Mouse (Mus musculus) heart, postnatal 10 days (tissue): Measurements from ENCODE around the gene Olfr9. TPM values are rescaled to one million over a fixed set of nuclear protein-coding genes. Genes with fewer than 3 reads are reported as not detected.
"Not testable (repeated sequence)": the region's sequence is repeated elsewhere in the genome, so short reads cannot be mapped to it uniquely, and the experiment has no call there.

Experiments
- DNase-seq, 2 experiments: peaks; one replicate each; pipeline ENCODE4 v3.0.0; 2021
- intact Hi-C: fragments of 180-260 bp; cut with DNase I; formaldehyde crosslinking; loops from one replicate; pipeline ENCODE4 v1.15.1; 2025
- total RNA-seq, 2 experiments: library from RNA; stranded (reverse); gene quantifications; 2 replicates each; pipeline ENCODE4 v1.2.3; 2021

The Olfr9 gene
- total RNA-seq, 2 experiments from 2014 or later = not detected

DNA sequence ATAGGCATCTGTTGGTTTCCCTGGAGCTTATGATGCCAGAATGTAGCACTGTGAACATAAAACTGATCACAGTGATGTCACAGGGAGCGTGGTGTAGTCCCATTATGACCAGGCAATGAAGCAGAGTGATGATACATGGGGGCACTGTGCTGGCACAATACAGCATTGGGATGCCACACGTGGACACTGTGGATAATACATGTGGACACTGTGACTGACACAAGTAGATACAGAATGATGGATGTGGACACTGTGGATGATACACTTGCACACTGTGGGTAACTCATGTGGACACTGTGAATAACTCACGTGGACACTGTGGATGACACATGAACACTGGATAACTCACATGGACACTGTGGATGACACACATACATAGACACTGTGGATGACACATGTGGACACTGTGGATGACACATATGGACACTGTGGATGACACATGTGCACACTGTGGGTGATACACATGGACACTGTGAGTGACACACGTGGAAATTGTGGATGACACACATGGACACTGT, 7.4 kb downstream of the Olfr9 start:
- intact Hi-C loops = no loop called here
- DNase-seq = no peak

DNA sequence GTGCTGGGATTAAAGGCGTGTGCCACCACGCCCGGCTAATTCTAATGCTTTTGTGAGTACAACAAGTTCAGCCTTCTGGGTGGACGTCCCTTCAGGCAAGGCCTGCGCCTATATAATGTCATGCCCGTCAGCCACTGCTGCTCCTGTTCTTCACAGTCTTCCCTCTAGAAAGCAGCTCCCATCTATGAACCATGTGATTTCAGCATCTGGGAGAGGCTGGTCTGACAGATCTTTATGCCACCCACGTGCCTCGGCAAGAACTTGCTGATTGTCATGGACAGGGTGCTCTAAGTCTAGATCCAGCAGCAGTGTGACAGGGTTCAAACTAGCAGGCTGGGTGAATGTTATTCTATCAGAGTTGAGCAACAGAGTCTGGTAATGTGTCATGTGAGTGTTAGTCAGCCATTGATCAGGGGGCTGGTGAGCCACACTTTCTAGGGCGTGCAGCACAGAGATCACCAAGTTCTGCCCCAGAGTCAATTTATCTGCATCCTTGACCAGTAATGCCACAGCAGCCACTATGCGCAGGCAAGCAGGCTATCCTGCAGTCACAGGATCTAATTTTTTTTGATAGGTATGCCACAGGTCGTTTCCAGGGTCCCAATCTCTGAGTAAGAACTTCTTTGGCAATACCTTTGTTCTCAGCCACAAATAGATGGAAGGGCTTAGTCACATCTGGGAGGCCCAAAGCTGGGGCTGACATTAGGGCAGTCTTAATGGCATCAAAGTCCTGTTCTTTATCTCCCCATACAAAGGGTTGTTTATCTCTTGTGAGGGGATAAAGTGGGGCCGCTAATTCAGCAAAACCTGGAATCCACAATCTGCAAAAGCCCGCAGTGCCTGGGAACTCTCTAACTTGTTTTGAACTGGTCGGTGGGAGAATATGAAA, 15.0 kb downstream of the Olfr9 start:
- intact Hi-C loops = no loop called here

DNA sequence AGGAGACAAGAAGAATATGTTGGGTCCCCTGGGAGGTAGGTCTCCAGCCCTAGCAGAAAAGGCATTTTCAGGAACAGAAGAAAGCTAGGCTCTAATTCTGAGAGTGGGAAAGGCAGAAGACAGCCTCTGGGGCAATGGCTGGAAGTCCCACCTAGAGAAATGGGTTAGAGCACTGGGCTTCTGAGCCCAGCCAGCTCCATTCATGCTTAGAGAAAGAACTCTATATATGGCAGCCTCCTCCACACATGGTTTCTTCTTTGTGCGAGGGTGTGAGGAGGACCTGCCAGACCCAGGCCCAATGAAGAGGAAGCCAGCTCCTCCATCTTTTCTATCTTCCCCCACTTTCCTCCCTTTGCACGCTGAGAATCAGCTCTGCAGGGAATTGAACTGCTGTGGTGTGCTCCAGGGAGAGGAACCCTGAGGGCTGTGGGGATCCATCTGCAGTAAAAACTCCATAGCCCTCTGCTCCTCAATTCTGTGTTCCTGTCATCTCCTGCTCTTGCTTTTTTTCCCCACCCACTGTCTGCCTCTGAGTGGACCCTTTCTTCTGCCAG, 21.1 kb downstream of the Olfr9 start, which contains the start of gene Olfr763:
Gene Olfr763, plus strand, starts transcription at position 504 of the 554 bp plus-strand sequence.
- intact Hi-C loops = no loop called here
- no peak for DNase-seq

More for the DNA sequence above, 15.0 kb downstream of the Olfr9 start:
- no peak for DNase-seq

DNA sequence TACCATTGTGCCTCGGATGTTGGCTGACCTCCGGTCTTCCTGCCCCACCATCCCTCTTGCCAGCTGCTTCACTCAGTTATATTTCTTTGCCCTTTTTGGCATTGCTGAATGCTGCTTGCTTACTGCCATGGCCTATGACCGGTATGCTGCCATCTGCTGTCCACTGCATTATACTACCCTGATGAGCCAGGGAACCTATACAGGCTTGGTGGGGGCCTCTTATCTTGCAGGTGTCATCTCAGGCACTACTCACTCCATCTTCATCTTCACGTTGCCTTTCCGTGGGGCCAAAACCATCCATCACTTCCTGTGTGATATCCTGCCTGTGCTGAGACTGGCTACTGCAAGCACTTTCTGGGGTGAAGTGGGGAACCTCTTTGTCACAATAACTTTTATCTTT, 22.3 kb downstream of the Olfr9 start:
- DNase-seq, intact Hi-C loops: not testable (repeated sequence)

DNA sequence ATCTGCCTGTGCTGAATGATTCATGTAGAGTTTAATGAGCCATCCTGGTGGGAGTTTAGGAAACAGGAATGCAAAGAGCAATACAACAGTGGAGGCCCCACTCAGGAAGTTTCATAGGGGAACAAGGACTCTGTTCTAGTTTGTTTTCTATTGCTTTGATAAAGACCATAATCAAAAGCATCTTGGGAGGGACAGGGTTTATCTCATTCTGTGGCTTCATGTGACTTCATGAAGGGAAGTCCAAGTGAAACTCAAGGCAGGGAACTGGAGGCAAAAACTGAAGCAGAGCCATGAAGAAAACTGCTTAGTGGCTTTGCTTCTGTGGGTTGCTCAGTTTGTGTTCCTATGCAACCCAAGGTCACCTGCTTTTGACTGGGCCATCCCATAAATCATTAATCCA, 25.2 kb downstream of the Olfr9 start:
- intact Hi-C loops = no loop called here
- DNase-seq = no peak

DNA sequence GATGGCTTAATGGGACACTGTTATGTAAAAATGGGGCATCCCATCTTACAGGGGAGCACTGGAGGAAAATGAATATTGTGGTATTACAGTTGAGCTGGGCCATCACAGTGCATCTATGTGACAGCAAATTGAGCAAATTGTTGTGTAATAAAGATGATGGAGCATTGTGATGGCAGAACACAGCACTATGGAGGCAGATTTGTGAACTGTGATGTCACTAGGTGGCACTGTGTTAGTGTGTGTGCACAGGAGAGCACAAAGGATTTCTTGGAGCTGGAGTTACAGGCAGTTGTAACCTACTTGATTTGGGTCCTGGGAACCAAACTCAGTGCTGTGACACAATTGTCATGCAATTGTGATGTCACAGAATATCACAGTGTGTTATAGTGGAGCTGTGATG, 34.1 kb downstream of the Olfr9 start:
- DNase-seq = no peak
- intact Hi-C loops = no loop called here

DNA sequence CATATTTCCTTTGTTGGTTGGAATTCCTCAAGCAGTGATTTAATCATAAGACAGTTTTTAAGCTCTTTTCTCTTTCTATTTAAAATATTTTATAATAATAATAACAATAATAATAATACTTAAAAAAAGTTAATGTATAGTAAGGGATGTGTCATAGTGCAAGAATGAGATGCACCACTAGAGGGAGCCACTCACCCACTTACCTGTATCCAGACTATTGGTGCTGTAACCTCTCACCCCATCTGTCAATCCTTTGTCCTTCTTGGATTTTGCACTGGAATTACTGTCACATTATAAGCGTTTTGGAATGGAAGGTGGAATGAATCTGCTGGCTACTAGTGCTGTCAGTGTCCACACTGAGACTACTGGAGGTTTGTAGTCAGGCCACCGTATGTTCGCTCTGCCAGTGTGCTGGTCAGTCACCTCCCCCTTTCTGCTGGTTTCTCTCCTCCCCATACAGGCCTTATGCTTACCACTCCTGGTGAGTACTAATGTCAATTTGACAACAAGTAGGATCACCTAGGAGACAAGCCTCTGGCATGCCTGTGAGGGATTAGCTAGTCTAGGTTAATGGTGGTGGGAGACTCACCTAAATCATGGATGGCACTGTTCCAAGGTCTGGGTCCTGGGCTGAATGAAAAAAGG, 36.9 kb downstream of the Olfr9 start:
- DNase-seq = peak in 1 of 2 experiments; percentile 25
- intact Hi-C loops = loop anchor here (5.0 kb wide), 1 partner anchor 1066 kb away; no protein-coding TSS in a partner anchor

DNA sequence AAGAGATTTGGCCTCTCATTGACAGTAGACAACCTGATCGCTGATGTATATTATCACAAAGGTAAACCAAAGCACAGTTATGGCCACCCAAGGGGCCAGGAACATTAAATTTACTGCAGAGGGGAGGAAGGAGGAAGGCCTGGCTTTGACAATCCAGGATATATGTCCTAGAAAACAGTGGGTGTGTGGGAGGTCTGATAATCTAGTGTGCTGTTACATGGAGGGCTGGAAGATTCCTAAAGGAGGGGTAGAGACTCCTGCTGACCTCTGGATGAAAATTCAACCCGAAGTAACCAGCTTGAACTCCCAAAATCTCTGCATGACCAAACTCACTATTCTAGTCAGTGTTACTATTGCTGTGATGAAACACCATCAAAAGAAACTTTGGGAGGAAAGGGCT, 39.1 kb downstream of the Olfr9 start:
- DNase-seq = no peak
- intact Hi-C loops = loop anchor here (5.0 kb wide), 1 partner anchor 1064 kb away; no protein-coding TSS in a partner anchor

DNA sequence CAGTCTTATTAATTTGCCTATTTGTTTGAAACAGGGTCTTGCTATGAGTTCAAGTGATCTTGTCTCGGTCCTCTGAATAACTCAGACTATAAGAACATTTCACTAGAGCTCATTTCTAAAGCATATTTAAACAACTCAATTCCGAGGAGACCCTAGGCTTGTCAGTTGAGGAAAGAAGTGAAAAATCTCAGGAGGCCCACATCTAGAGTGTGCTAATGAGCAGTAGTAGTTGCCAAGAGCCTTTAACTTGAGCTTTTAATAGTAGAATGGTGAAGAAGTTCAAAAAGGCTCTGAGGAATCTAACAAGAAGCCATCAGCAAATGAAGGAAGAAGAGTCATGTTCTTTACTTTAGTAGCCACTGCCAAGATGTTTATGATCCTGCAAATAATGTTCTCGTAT, 50.6 kb downstream of the Olfr9 start, which contains the start of gene Olfr764-ps1:
Gene Olfr764-ps1, minus strand, starts transcription at position 101 of the 400 bp plus-strand sequence.
- intact Hi-C loops = no loop called here
- DNase-seq = no peak

Other genes with a start within 250 kb of the Olfr9 start
- 10 to 100 TPM; 10.3 to 11.9 TPM for gene Dgka, start 244.6 kb upstream of the Olfr9 start, total RNA-seq
- 10 to 100 TPM; 14.5 to 18.4 TPM for gene Pym1, start 241.5 kb upstream of the Olfr9 start, total RNA-seq
- gene Mmp19, start 198.5 kb upstream of the Olfr9 start, total RNA-seq = 1 to 10 TPM; 3.4 to 5.4 TPM
- 10 to 100 TPM; 49.1 to 52.0 TPM for gene Dnajc14, start 185.4 kb upstream of the Olfr9 start, total RNA-seq
- 10 to 100 TPM; 12.7 to 13.3 TPM for gene Tmem198b, start 185.1 kb upstream of the Olfr9 start, total RNA-seq
- 10 to 100 TPM; 47.2 to 52.6 TPM for gene Sarnp, start 172.1 kb upstream of the Olfr9 start, total RNA-seq
- gene Ormdl2, start 167.8 kb upstream of the Olfr9 start, total RNA-seq = 1 to 10 TPM; 6.5 to 9.8 TPM
- gene Gdf11, start 97.7 kb upstream of the Olfr9 start, total RNA-seq = 1 to 10 TPM; 3.1 to 4.0 TPM
- gene Cd63, start 88.4 kb upstream of the Olfr9 start, total RNA-seq = 100 to 1,000 TPM; 203 to 239 TPM
- 1 to 10 TPM; 5.9 to 9.7 TPM for gene Rdh5, start 66.5 kb upstream of the Olfr9 start, total RNA-seq
- gene Bloc1s1, start 65.4 kb upstream of the Olfr9 start, total RNA-seq = 100 to 1,000 TPM; 188 to 198 TPM
- gene Itga7, start 55.6 kb upstream of the Olfr9 start, total RNA-seq = 100 to 1,000 TPM; 125 to 136 TPM
- gene Mettl7b, start 28.4 kb upstream of the Olfr9 start, total RNA-seq = not detected
- not detected for gene Olfr763, start 21.4 kb downstream of the Olfr9 start, total RNA-seq
- gene Olfr764-ps1, start 50.5 kb downstream of the Olfr9 start, total RNA-seq = not detected
- not detected for gene Olfr765, start 60.6 kb downstream of the Olfr9 start, total RNA-seq
- gene Olfr766-ps1, start 79.5 kb downstream of the Olfr9 start, total RNA-seq = not detected
- not detected for gene Olfr767, start 93.5 kb downstream of the Olfr9 start, total RNA-seq
- gene Olfr768, start 109.9 kb downstream of the Olfr9 start, total RNA-seq = not detected
- gene Olfr769, start 128.4 kb downstream of the Olfr9 start, total RNA-seq = not detected
- not detected for gene Olfr770, start 149.6 kb downstream of the Olfr9 start, total RNA-seq
- not detected for gene Olfr771, start 175.3 kb downstream of the Olfr9 start, total RNA-seq
- not detected for gene Olfr772, start 188.5 kb downstream of the Olfr9 start, total RNA-seq
- gene Olfr773, start 198.0 kb downstream of the Olfr9 start, total RNA-seq = not detected
- gene Olfr774, start 246.8 kb downstream of the Olfr9 start, total RNA-seq = not detected